Mouse (Mus musculus) heart, embryonic 16.5 days (tissue): Measurements from ENCODE around the gene Tti1. TPM values are rescaled to one million over a fixed set of nuclear protein-coding genes. Genes with fewer than 3 reads are reported as not detected.

Experiments used
- ATAC-seq: fragments of 200-750 bp; cut with Nextera tagmentation; replicated peaks from 2 replicates; pipeline ENCODE4 v1.8.0; 2017; ENCODE audit warnings: moderate number of reproducible peaks; ENCODE audit not compliant: insufficient read depth, low FRiP score; ENCODE audit errors: extremely low read depth
- H3K27ac ChIP-seq: fragments of 300-500 bp; sonication (generic); 2 replicates; pipeline ENCODE4 v1.5.1; 2014; ENCODE audit warnings: mild to moderate bottlenecking, low read length, control low read depth, moderate library complexity
- H3K27me3 ChIP-seq: fragments of 300-500 bp; sonication (generic); 2 replicates; pipeline ENCODE4 v1.6.1; 2014; ENCODE audit warnings: low read length, mixed read lengths; ENCODE audit not compliant: control insufficient read depth, insufficient read depth
- H3K36me3 ChIP-seq: fragments of 300-500 bp; sonication (generic); 2 replicates; pipeline ENCODE4 v1.6.1; 2014; ENCODE audit not compliant: control insufficient read depth, insufficient read depth
- H3K4me1 ChIP-seq: fragments of 300-500 bp; sonication (generic); 2 replicates; pipeline ENCODE4 v1.6.1; 2014; ENCODE audit warnings: low read length, mixed read lengths; ENCODE audit not compliant: control insufficient read depth, insufficient read depth
- H3K4me2 ChIP-seq: fragments of 300-500 bp; sonication (generic); 2 replicates; pipeline ENCODE4 v1.6.1; 2014; ENCODE audit warnings: low read depth, mild to moderate bottlenecking, control low read depth, low read length
- H3K4me3 ChIP-seq: fragments of 300-500 bp; sonication (generic); 2 replicates; pipeline ENCODE4 v1.5.1; 2014; ENCODE audit warnings: mild to moderate bottlenecking, control low read depth, low read length
- H3K9ac ChIP-seq: fragments of 300-500 bp; sonication (generic); 2 replicates; pipeline ENCODE4 v1.6.1; 2014; ENCODE audit warnings: low read length, control low read depth
- H3K9me3 ChIP-seq: fragments of 300-500 bp; sonication (generic); replicated peaks from 2 replicates; pipeline ENCODE4 v1.6.1; 2016; ENCODE audit warnings: low read length; ENCODE audit not compliant: control insufficient read depth
- WGBS: fragments of 180-500 bp; shearing (Covaris S2); extraction: QIAGEN DNeasy Blood & Tissue Kit; methylation state at CpG from one replicate; pipeline ENCODE4 v1.1.7; 2014; 5-methylcytosine and 5-hydroxymethylcytosine counted together
- polyA plus RNA-seq: library from polyadenylated mRNA; unstranded; fragments of >200 nt; fragmentation: Nextera tagmentation; extraction: Ambion mirVana; gene quantifications from 2 replicates; pipeline ENCODE4 v1.2.1, GENCODE M21; 2015

The Tti1 gene
- polyA plus RNA-seq, 1 experiment from 2014 or later: 24.2 TPM

- no peak overlapping the region for H3K27ac ChIP-seq
- H3K4me1 ChIP-seq: no peaks in the 10 kb centered on the region
- WGBS: 5% methylated on average over 7 of the region's 7 CpGs
- H3K27me3 ChIP-seq: peaks cover 12% of the 10 kb centered on the region
- ATAC-seq: no peak
- no peaks in the 10 kb centered on the region for H3K9me3 ChIP-seq
- no peak overlapping the region for H3K9ac ChIP-seq
- no peak overlapping the region for H3K4me3 ChIP-seq
- H3K4me2 ChIP-seq: no peak overlapping the region
- no peaks in the 10 kb centered on the region for H3K36me3 ChIP-seq
Observed at GRCm38 (mm10) chr2:157975595-157975994, 52.6 kb downstream of the Tti1 start.

- no peak overlapping the region for H3K27ac ChIP-seq
- WGBS: 6% methylated on average over 23 of the region's 23 CpGs
- H3K27me3 ChIP-seq: peaks cover 12% of the 10 kb centered on the region
- H3K4me1 ChIP-seq: no peaks in the 10 kb centered on the region
- H3K9me3 ChIP-seq: no peaks in the 10 kb centered on the region
- no peak overlapping the region for H3K9ac ChIP-seq
- no peaks in the 10 kb centered on the region for H3K36me3 ChIP-seq
- H3K4me2 ChIP-seq: no peak overlapping the region
- H3K4me3 ChIP-seq: no peak overlapping the region
- ATAC-seq: no peak
Observed at GRCm38 (mm10) chr2:157974604-157975501, 53.4 kb downstream of the Tti1 start.

- peaks cover 6% of the 10 kb centered on the region for H3K27me3 ChIP-seq
- H3K4me1 ChIP-seq: no peaks in the 10 kb centered on the region
- no peak overlapping the region for H3K27ac ChIP-seq
- H3K4me3 ChIP-seq: no peak overlapping the region
- no peaks in the 10 kb centered on the region for H3K9me3 ChIP-seq
- 0% methylated on average over 3 of the region's 3 CpGs for WGBS
- ATAC-seq: no peak
- H3K36me3 ChIP-seq: no peaks in the 10 kb centered on the region
- H3K9ac ChIP-seq: no peak overlapping the region
- H3K4me2 ChIP-seq: no peak overlapping the region
Observed at GRCm38 (mm10) chr2:157970669-157971068, 57.6 kb downstream of the Tti1 start.

GRCm38 (mm10) chr2:157970124-157970523 is 58.1 kb downstream of the Tti1 start:
- Histone ChIP-seq H3K36me3 (no peaks in the 10 kb centered on the region), H3K4me3 (no peak overlapping the region), H3K4me1 (no peaks in the 10 kb centered on the region), H3K27ac (no peak overlapping the region), H3K27me3 (peaks cover 4% of the 10 kb centered on the region), H3K4me2 (no peak overlapping the region), H3K9me3 (no peaks in the 10 kb centered on the region), H3K9ac (no peak overlapping the region)
- ATAC-seq: no peak
- 56% methylated on average over 6 of the region's 6 CpGs for WGBS

DNA sequence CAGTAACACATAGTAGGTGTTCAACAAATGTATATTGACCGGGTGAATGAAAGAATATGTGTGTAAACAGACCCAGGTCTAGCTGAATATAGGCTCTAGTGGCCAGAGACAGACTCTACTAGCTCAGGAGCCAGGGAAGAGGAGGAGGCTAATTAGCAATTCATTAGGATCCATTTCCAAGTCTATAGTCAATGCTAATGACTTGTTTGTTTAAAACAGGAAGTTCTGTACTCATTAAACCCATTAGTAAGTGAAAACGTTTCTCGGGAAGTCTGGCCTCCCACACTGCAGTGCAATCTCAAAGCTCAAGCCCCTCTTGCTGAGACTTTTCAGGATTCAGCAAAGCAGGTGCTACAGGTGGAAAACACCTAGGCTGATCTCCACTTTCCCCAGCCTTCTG is 60.4 kb downstream of the Tti1 start:
- Histone ChIP-seq H3K36me3 (no peaks in the 10 kb centered on the region), H3K4me1 (no peaks in the 10 kb centered on the region), H3K9me3 (no peaks in the 10 kb centered on the region), H3K27me3 (no peaks in the 10 kb centered on the region), H3K9ac (no peak overlapping the region), H3K4me3 (no peak overlapping the region), H3K4me2 (no peak overlapping the region), H3K27ac (no peak overlapping the region)
- WGBS: 24% methylated on average over 3 of the region's 3 CpGs
- no peak for ATAC-seq

GRCm38 (mm10) chr2:157957707-157958108 is 70.5 kb downstream of the Tti1 start:
- WGBS: 4% methylated on average over 2 of the region's 2 CpGs
- H3K9ac ChIP-seq: no peak overlapping the region
- H3K4me1 ChIP-seq: no peaks in the 10 kb centered on the region
- no peak overlapping the region for H3K4me2 ChIP-seq
- H3K4me3 ChIP-seq: no peak overlapping the region
- no peaks in the 10 kb centered on the region for H3K9me3 ChIP-seq
- H3K27me3 ChIP-seq: no peaks in the 10 kb centered on the region
- no peak for ATAC-seq
- no peaks in the 10 kb centered on the region for H3K36me3 ChIP-seq
- H3K27ac ChIP-seq: no peak overlapping the region

- Histone ChIP-seq H3K4me2 (no peak overlapping the region), H3K9me3 (no peaks in the 10 kb centered on the region), H3K36me3 (no peaks in the 10 kb centered on the region), H3K9ac (no peak overlapping the region), H3K27me3 (no peaks in the 10 kb centered on the region), H3K27ac (no peak overlapping the region), H3K4me3 (no peak overlapping the region), H3K4me1 (no peaks in the 10 kb centered on the region)
- 66% methylated on average over 5 of the region's 5 CpGs for WGBS
- ATAC-seq: no peak
Observed at GRCm38 (mm10) chr2:157953978-157954377, 74.3 kb downstream of the Tti1 start.

DNA sequence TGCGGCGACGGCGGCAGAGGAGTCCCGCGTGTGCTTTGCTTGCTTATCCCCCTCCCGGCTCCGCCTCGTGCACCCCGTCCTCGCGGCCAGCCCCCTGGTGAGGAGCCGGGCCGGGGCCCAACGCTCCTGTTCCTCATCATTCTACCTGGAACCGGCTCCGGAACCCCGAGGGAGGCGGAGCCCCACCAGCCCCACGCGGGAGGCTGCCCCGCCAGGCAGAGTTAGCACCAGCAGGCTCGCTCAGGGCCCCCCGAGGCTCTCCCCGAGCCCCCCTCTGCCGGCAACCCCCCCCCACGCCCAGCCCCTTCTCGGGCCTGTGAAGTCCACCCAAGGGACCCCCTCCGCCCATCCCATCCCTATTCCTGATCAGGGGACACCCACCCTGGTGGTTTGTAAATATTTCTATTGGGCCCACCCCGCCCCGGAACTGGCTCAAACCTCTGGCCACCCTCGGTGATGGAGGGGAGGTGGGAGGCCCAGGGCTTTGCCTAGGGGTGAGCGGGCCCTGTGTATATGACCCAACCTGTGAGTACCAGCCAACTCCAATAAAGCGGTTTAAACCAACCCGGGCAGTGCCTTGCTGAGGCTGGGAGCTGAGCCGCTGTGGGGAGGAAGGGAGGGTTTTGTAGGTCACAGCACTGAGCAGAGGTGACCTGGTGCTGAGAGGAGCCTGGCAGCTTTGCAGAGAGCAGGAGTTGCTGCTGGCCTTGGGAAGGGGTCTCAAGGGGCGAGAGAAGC is 83.9 kb downstream of the Tti1 start:
- H3K27ac ChIP-seq: no peak overlapping the region
- peak overlapping the region; percentile 72 for H3K4me2 ChIP-seq
- H3K27me3 ChIP-seq: peaks cover 21% of the 10 kb centered on the region
- H3K4me3 ChIP-seq: peak overlapping the region; percentile 59
- no peak; the same call in 1 of the 2 replicates for ATAC-seq
- no peaks in the 10 kb centered on the region for H3K9me3 ChIP-seq
- WGBS: 10% methylated on average over 37 of the region's 37 CpGs
- H3K9ac ChIP-seq: peak overlapping the region; percentile 67
- H3K36me3 ChIP-seq: no peaks in the 10 kb centered on the region
- peaks cover 11% of the 10 kb centered on the region for H3K4me1 ChIP-seq
